Mouse (Mus musculus) midbrain, embryonic 10.5 days (tissue): ENCODE data around the gene Gm9964. TPM values are rescaled to one million over a fixed set of nuclear protein-coding genes. Genes with fewer than 3 reads are reported as not detected.
A peak's percentile ranks its signal among the peaks of the same experiment; 100 is the strongest.
"Not testable (repeated sequence)": the region's sequence is repeated elsewhere in the genome, so short reads cannot be mapped to it uniquely, and the experiment has no call there.

Experiments used
- DNase-seq: peaks from one replicate; pipeline ENCODE4 v3.0.0-alpha.2; 2017; ENCODE audit warnings: low spot score
- H3K27ac ChIP-seq: fragments of 300-500 bp; sonication (generic); replicated peaks from 2 replicates; pipeline ENCODE4 v1.5.1; 2016; ENCODE audit warnings: mild to moderate bottlenecking
- H3K27me3 ChIP-seq: fragments of 300-500 bp; sonication (generic); 2 replicates; pipeline ENCODE4 v1.6.1; 2016; ENCODE audit warnings: low read depth, mild to moderate bottlenecking; ENCODE audit not compliant: poor library complexity, severe bottlenecking
- H3K36me3 ChIP-seq: fragments of 300-500 bp; sonication (generic); 2 replicates; pipeline ENCODE4 v1.6.1; 2016; ENCODE audit warnings: mild to moderate bottlenecking, moderate library complexity
- H3K4me1 ChIP-seq: fragments of 300-500 bp; sonication (generic); 2 replicates; pipeline ENCODE4 v1.6.1; 2016
- H3K4me3 ChIP-seq: fragments of 300-500 bp; sonication (generic); 2 replicates; pipeline ENCODE4 v1.5.1; 2016; ENCODE audit warnings: mild to moderate bottlenecking, moderate library complexity
- H3K9me3 ChIP-seq: fragments of 300-500 bp; sonication (generic); replicated peaks from 2 replicates; pipeline ENCODE4 v1.6.1; 2016; ENCODE audit warnings: mild to moderate bottlenecking
- WGBS: fragments of 180-500 bp; shearing (Covaris S2); methylation state at CpG from one replicate; pipeline ENCODE4 v1.1.7; 2016; 5-methylcytosine and 5-hydroxymethylcytosine counted together
- polyA plus RNA-seq: library from polyadenylated mRNA; unstranded; fragments of >200 nt; fragmentation: Nextera tagmentation; extraction: Ambion mirVana; gene quantifications from 2 replicates; pipeline ENCODE4 v1.2.1, GENCODE M21; 2016

Gm9964 gene
- polyA plus RNA-seq, 1 experiment from 2014 or later = not detected

GRCm38 (mm10) chr11:79267171-79267570 is 29.5 kb downstream of the Gm9964 start:
- H3K4me3 ChIP-seq = no peak overlapping the region
- H3K36me3 ChIP-seq = no peaks in the 10 kb centered on the region
- no peaks in the 10 kb centered on the region for H3K4me1 ChIP-seq
- DNase-seq = no peak
- H3K27me3 ChIP-seq = no peaks in the 10 kb centered on the region
- no peak overlapping the region for H3K27ac ChIP-seq
- H3K9me3 ChIP-seq = no peaks in the 10 kb centered on the region
- WGBS = 67% methylated on average over 1 of the region's 1 CpGs

GRCm38 (mm10) chr11:79264376-79264775 is 32.3 kb downstream of the Gm9964 start:
- Histone ChIP-seq H3K4me1 (no peaks in the 10 kb centered on the region), H3K9me3 (no peaks in the 10 kb centered on the region), H3K27me3 (no peaks in the 10 kb centered on the region), H3K4me3 (no peak overlapping the region), H3K36me3 (no peaks in the 10 kb centered on the region), H3K27ac (no peak overlapping the region)
- no peak for DNase-seq
- WGBS = 66% methylated on average over 3 of the region's 3 CpGs

GRCm38 (mm10) chr11:79260126-79260525 is 36.6 kb downstream of the Gm9964 start:
- not testable (repeated sequence) for H3K4me1 ChIP-seq, DNase-seq, H3K9me3 ChIP-seq, H3K4me3 ChIP-seq, H3K27ac ChIP-seq, H3K36me3 ChIP-seq
- WGBS = 92% methylated on average over 4 of the region's 4 CpGs
- peaks cover 13% of the 10 kb centered on the region for H3K27me3 ChIP-seq

- no peaks in the 10 kb centered on the region for H3K36me3 ChIP-seq
- peaks cover 6% of the 10 kb centered on the region for H3K4me1 ChIP-seq
- H3K27me3 ChIP-seq = peaks cover 17% of the 10 kb centered on the region
- H3K9me3 ChIP-seq = no peaks in the 10 kb centered on the region
- no peak for DNase-seq
- H3K27ac ChIP-seq = no peak overlapping the region
- 74% methylated on average over 6 of the region's 6 CpGs for WGBS
- no peak overlapping the region for H3K4me3 ChIP-seq
These were observed 38.0 kb downstream of the Gm9964 start for GRCm38 (mm10) chr11:79258738-79259137.

GRCm38 (mm10) chr11:79254391-79255098 is 42.2 kb downstream of the Gm9964 start, which contains the start of gene Wsb1:
Wsb1 (minus strand) TSS chr11:79254671.
- Histone ChIP-seq H3K27ac (peak within 1 kb of the TSS; percentile 96), H3K4me3 (peak within 1 kb of the TSS; percentile 96), H3K36me3 (peaks cover 28% of the 10 kb centered on the region), H3K4me1 (peaks cover 29% of the 10 kb centered on the region), H3K9me3 (no peaks in the 10 kb centered on the region), H3K27me3 (peaks cover 17% of the 10 kb centered on the region)
- WGBS = 2% methylated on average over 50 of the region's 50 CpGs
- peak; percentile 95 for DNase-seq

- DNase-seq = peak; percentile 25
- Histone ChIP-seq H3K27ac (peak overlapping the region; percentile 96), H3K27me3 (peaks cover 17% of the 10 kb centered on the region), H3K4me1 (peaks cover 29% of the 10 kb centered on the region), H3K9me3 (no peaks in the 10 kb centered on the region), H3K4me3 (peak overlapping the region; percentile 96), H3K36me3 (peaks cover 36% of the 10 kb centered on the region)
- WGBS = 3% methylated on average over 49 of the region's 49 CpGs
These were observed 42.9 kb downstream of the Gm9964 start for GRCm38 (mm10) chr11:79253542-79254390.

- Histone ChIP-seq H3K27me3 (peaks cover 17% of the 10 kb centered on the region), H3K4me1 (peaks cover 29% of the 10 kb centered on the region), H3K36me3 (peaks cover 44% of the 10 kb centered on the region), H3K9me3 (no peaks in the 10 kb centered on the region), H3K27ac (peak overlapping the region; percentile 96), H3K4me3 (peak overlapping the region; percentile 96)
- no peak for DNase-seq
- whole genome bisulfite sequencing = 48% methylated on average over 6 of the region's 6 CpGs
These were observed 43.7 kb downstream of the Gm9964 start for GRCm38 (mm10) chr11:79252881-79253541.

Other genes with a start within 250 kb of the Gm9964 start
- gene Ksr1, start 150.5 kb downstream of the Gm9964 start, polyA plus RNA-seq = 1.7 and 2.5 TPM in 2 replicates
- 253 and 339 TPM in 2 replicates for gene Wsb1, start 42.2 kb downstream of the Gm9964 start, polyA plus RNA-seq
- gene Nf1, start 42.8 kb upstream of the Gm9964 start, polyA plus RNA-seq = 6.6 and 6.7 TPM in 2 replicates
- 0.28 and 0.29 TPM in 2 replicates for gene Omg, start 207.2 kb upstream of the Gm9964 start, polyA plus RNA-seq
- 0.37 TPM in 1 of 2 replicates, not detected in the other for gene Evi2b, start 226.9 kb upstream of the Gm9964 start, polyA plus RNA-seq
- 0.92 and 1.5 TPM in 2 replicates for gene Evi2, start 233.7 kb upstream of the Gm9964 start, polyA plus RNA-seq
- 1.7 and 2.7 TPM in 2 replicates for gene Evi2a, start 233.7 kb upstream of the Gm9964 start, polyA plus RNA-seq